Mouse (Mus musculus) NIH3T3 (cell line): Measurements from ENCODE around the gene Iqschfp.
A peak's percentile ranks its signal among the peaks of the same experiment; 100 is the strongest.
"Not testable (repeated sequence)": the region's sequence is repeated elsewhere in the genome, so short reads cannot be mapped to it uniquely, and the experiment has no call there.

Source experiments
- DNase-seq: peaks from one replicate; pipeline ENCODE4 v3.0.0-alpha.2; 2012; ENCODE audit warnings: low read depth

The Iqschfp gene

GRCm38 (mm10) chr3:68071395-68072386, 179.7 kb downstream of the Iqschfp start:
- peak; percentile 21 for DNase-seq

- DNase-seq = no peak
Observed at GRCm38 (mm10) chr3:68077406-68077805, 185.4 kb downstream of the Iqschfp start.

GRCm38 (mm10) chr3:68085024-68085423, 193.0 kb downstream of the Iqschfp start:
- DNase-seq = no peak

- DNase-seq = no peak
Observed at GRCm38 (mm10) chr3:68092108-68092507, 200.1 kb downstream of the Iqschfp start.

- DNase-seq = no peak
Observed at GRCm38 (mm10) chr3:68096724-68097431, 204.8 kb downstream of the Iqschfp start.

- DNase-seq = not testable (repeated sequence)
Observed at GRCm38 (mm10) chr3:68099561-68099960, 207.5 kb downstream of the Iqschfp start.

- no peak for DNase-seq
Observed at GRCm38 (mm10) chr3:68101343-68101742, 209.3 kb downstream of the Iqschfp start.

- no peak for DNase-seq
Observed at GRCm38 (mm10) chr3:68105081-68105685, 213.2 kb downstream of the Iqschfp start.

- DNase-seq = no peak
Observed at GRCm38 (mm10) chr3:68121338-68121737, 229.3 kb downstream of the Iqschfp start.

GRCm38 (mm10) chr3:68126284-68126856, 234.3 kb downstream of the Iqschfp start:
- DNase-seq = no peak

- no peak for DNase-seq
Observed at GRCm38 (mm10) chr3:68130386-68130785, 238.4 kb downstream of the Iqschfp start.

- DNase-seq = no peak
Observed at GRCm38 (mm10) chr3:68138833-68139627, 247.0 kb downstream of the Iqschfp start.

- no peak for DNase-seq
Observed at GRCm38 (mm10) chr3:68150688-68151087, 258.7 kb downstream of the Iqschfp start.

GRCm38 (mm10) chr3:68160175-68160574, 268.1 kb downstream of the Iqschfp start:
- DNase-seq = no peak

- no peak for DNase-seq
Observed at GRCm38 (mm10) chr3:68160760-68161159, 268.7 kb downstream of the Iqschfp start.

- no peak for DNase-seq
Observed at GRCm38 (mm10) chr3:68178248-68178647, 286.2 kb downstream of the Iqschfp start.

GRCm38 (mm10) chr3:68187471-68187870, 295.4 kb downstream of the Iqschfp start:
- peak; percentile 10 for DNase-seq

- DNase-seq = no peak
Observed at GRCm38 (mm10) chr3:68189100-68189499, 297.1 kb downstream of the Iqschfp start.

- DNase-seq = no peak
Observed at GRCm38 (mm10) chr3:68196933-68197332, 304.9 kb downstream of the Iqschfp start.

- no peak for DNase-seq
Observed at GRCm38 (mm10) chr3:68201214-68201613, 309.2 kb downstream of the Iqschfp start.
